Mouse (Mus musculus): ENCODE measurements around the gene Rasal2.

Rasal2 gene

DNA sequence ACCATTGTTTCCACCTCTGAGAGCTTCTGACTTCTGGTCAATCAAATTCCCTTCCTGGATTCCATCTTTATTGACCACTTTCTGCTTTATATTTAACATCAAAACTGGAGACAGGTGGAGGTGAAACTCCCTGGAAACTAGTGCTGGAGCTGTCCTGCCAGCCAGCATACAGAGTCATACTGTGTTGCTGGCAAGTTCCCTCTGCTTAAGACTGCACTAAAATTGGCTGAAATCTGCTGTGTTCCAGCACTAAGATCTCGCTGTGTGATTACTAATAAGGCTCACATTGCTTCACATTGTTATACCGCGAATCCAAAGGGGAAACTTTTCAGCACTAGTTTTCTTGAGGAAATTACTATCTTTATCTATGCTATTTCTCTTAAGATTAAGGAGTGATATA, 267.8 kb downstream of the Rasal2 start:
- in situ Hi-C loops (cut with MboI, MseI) = no loop called here

DNA sequence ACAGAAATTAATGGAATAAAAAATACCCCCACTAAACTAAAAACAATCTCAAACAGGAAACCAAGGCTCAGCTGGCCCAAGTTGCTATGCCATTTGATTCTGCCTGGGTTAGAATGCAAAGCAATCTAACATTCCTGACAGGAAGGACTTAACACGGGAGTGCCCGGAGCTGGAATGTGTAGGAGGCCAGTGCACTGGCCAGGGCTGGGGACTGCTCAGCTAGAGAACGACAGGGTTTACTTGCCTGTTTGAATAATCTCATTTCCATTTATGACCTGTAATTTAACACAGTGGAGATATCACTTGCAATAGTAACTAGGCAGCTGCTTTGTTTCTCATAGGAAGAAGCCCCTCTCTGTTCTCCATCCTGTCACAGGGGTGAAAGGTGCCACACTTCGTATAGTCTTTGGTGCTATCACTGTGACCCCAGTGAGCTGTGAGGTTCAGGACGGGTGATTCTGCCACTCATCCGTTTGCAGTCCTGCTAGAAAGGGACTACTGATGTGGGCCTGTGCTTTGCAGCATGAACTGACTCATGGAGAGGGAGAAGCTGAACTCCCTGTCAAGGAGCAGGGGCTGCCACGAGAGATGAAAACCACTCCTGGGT, 269.0 kb downstream of the Rasal2 start:
- in situ Hi-C loops (cut with MboI, MseI) = no loop called here

DNA sequence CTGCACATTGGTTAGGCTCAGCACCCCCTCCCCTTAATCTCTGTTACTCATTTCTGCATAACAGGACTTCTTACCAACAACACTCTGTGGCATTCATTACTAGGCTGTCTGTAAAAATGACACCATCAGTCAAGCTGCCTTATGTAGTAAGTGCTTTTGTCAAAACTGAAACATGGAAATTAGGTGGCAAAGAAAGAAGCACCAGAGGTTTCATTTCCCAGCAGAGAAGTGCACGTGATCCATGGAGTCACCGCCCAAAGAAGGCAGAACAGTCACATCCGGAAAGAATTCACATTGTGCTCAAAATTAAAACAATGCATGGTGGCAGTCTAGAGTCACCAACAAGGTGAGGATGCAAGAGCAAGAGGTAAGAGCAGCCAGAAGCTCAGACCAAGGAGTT, 271.4 kb downstream of the Rasal2 start:
- in situ Hi-C loops (cut with MboI, MseI) = no loop called here

DNA sequence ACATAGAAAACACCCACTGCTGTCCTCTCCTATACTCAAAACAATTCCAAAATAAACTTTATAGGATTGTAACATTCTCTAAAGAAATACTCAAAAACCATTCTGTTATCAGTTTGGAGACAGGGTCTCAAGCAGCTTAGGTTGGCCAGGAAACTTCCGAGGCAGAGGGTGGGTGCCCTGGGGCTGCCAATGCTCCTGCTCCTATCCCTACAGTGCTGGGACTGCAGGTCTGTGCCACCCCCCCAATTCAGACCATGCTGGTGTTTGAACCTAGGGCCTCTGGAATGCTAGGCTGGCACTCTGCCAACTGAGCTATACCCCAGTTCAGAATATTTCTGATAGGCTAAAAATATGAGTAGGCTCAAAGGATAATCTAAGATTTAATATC, 274.5 kb downstream of the Rasal2 start:
- in situ Hi-C loops (cut with MboI, MseI) = no loop called here

DNA sequence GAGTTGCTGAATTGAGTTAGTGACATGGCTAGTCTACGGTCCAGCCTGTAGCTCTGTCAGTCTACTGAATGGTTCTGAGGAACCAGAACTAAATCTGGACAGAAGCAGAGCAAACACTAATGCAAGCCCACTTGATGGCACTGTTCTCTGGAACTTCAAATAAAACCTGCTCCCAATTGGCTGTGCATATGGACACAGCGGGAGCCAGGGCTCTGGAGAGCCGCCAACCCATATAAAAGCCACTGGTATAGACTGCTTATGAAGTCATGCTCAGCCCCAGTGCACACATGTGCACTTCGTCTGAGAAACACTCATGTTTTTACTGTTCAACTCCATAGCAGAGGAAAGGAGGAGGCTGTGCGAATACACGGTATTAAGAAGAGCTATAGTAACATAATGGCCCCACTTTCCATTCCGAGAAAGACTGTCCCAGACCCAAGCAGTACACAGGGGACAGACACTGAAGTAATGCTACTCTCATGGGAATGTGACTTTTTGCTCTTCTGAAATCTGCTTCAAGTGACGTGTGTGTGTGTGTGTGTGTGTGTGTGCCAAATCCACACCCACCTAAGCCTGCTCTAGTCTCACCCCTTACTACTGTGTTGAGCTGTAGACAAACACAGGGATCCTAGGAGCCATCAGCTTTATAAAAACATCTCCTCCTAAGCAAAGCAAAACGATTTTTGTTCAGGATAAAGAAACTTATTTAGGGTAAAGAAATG, 275.1 kb downstream of the Rasal2 start:
- in situ Hi-C loops (cut with MboI, MseI) = no loop called here

DNA sequence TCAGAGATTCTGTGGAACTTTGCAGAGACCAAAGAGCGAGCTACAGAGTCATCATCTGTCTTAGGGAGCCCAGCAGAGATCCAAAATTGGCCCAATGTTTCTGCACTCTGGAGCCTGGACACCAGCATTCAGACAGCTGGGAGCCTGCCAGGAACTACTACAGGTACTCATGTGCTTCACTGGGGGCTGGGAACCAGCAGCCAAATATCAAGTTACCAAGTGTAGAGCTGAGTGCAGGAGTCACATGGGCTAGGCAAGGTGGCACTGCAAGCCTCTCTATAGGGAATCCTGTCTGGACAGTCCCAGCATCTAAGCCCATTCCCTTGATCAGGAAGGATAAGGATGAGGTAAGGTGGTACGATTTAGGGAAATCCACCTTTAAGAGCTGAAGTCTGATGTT, 284.2 kb downstream of the Rasal2 start:
- in situ Hi-C loops (cut with MboI, MseI) = no loop called here

GRCm38 (mm10) chr1:157123836-157124235, 288.6 kb downstream of the Rasal2 start:
- in situ Hi-C loops (cut with MboI, MseI) = loop anchor here (25.0 kb wide), 1 partner anchor 1012 kb away; no protein-coding TSS in a partner anchor

DNA sequence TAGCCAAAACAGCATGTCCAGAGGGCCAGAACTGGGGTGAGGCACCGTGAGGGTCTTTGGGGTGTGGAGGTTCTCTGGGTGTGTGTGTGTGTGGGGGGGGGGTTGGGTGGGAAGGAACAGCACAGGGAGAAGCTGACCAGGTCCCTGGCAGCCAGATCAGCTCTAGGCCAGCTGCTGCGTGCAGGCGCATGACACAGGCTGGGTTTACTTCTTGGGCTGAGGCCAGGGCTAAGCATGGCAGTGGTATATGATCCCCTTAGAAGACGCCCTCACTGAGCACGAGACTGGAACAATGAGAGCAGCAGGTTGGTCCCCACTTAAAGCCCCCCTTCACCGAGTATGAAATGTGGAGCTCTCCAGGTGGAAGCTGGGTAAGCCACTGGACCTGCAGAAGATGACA, 293.2 kb downstream of the Rasal2 start:
- in situ Hi-C loops (cut with MboI, MseI) = loop anchor here (25.0 kb wide), 1 partner anchor 1007 kb away; no protein-coding TSS in a partner anchor

GRCm38 (mm10) chr1:157117440-157117839, 295.0 kb downstream of the Rasal2 start:
- in situ Hi-C loops (cut with MboI, MseI) = loop anchor here (25.0 kb wide), 1 partner anchor 1005 kb away; no protein-coding TSS in a partner anchor

DNA sequence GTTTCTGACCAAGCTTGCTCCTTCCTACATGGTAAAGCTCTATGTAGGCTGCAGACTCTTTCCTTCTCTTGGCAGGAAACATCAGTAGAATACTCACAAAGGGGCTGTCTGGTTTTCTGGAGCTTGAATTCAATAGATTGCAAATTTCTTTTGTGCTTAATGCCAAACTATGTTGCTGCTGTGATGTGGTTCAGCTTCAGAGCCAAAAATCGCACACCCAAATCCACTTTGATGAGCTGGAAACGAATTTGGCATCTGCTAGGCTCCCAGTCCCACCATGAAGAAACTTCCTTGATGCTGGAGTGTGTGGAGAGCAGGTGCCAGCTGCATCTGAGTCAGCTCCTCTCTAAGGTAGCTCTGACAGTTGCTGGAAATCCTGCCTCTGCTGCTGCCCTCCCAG, 297.9 kb downstream of the Rasal2 start:
- in situ Hi-C loops (cut with MboI, MseI) = loop anchor here (25.0 kb wide), 1 partner anchor 1002 kb away; no protein-coding TSS in a partner anchor

GRCm38 (mm10) chr1:157110287-157110835, 302.0 kb downstream of the Rasal2 start:
- in situ Hi-C loops (cut with MboI, MseI) = loop anchor here (25.0 kb wide), 1 partner anchor 998 kb away; no protein-coding TSS in a partner anchor

GRCm38 (mm10) chr1:157108580-157108979, 303.8 kb downstream of the Rasal2 start, which contains the start of gene Tex35:
Tex35 (minus strand) TSS chr1:157108680.
- in situ Hi-C loops (cut with MboI, MseI) = loop anchor here (25.0 kb wide), 1 partner anchor 996 kb away; no protein-coding TSS in a partner anchor

GRCm38 (mm10) chr1:157101122-157101865, 311.1 kb downstream of the Rasal2 start:
- in situ Hi-C loops (cut with MboI, MseI) = loop anchor here (25.0 kb wide), 1 partner anchor 989 kb away; no protein-coding TSS in a partner anchor

- in situ Hi-C loops (cut with MboI, MseI) = no loop called here
Measured at GRCm38 (mm10) chr1:157095534-157095933, 316.9 kb downstream of the Rasal2 start.

DNA sequence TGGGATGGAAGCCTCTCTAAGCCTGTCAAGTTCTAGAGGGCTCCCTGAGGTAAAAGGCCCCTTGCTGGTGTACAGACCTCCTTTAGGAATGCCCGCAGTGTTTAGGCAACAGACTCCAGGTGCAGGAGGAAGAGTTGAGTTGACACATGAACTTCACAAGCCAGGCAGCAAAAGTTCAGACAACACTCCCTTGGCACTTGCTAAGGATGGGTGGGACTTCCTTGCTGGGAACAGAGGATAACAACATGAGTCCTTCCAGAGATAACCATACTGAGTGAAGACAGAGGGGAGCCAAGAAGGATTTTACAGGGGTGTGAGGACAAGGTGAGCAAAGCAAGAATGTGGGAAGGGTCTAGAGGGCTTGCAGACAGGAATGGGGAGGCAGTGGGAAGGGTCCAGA, 319.8 kb downstream of the Rasal2 start:
- in situ Hi-C loops (cut with MboI, MseI) = no loop called here

GRCm38 (mm10) chr1:157092140-157092539, 320.3 kb downstream of the Rasal2 start:
- in situ Hi-C loops (cut with MboI, MseI) = no loop called here

GRCm38 (mm10) chr1:157090835-157091234, 321.6 kb downstream of the Rasal2 start:
- in situ Hi-C loops (cut with MboI, MseI) = no loop called here

DNA sequence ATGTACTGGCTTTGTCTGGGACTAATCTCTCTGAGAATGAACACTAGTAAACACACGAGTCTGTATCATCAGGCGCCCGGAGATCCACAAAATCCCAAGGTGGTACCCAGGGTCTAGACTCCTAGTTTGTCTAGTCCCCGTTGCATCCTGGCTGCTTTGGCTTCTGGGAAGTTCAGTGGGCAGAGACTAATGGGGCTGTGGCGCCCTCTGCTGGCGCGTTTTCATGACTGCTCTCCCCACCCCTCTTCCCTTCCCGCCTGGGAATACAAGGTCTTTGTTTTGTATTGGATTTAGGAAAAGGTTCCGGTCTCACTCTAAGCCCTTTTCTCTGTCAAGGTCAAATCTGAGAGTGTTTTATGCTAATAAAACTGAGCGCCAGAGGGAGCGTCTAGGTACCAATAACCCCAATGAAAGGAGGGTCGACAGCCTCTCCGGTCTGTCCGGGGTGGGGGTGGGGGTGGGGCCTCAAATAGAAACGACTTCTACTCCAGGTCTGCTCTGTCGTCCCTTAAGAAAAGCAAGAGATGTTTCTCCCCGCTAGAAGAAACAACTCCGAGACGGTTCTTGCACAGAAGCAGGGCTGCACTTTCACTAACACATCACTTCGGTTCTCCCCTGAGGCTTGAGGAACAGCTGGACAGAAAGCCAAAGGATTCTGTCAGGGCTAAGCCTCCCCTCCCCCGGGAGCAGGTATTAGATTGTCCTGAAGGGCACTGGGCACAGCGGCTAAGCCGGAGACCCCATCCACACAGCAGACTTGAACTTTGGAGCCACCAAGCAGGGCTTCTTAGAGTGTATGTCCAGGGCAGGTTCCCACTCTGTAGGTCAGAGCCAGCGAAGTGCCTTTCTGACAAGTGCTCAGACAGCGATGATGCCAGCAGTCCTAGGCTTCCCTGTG, 326.0 kb downstream of the Rasal2 start:
- in situ Hi-C loops (cut with MboI, MseI) = no loop called here
